Mouse (Mus musculus) embryo, embryonic 10 days (tissue): ENCODE data around the gene Bptf.
"Not testable (repeated sequence)": the region's sequence is repeated elsewhere in the genome, so short reads cannot be mapped to it uniquely, and the experiment has no call there.

Source experiments
- DNase-seq: peaks from one replicate; pipeline ENCODE4 v3.0.0-alpha.2; 2015; ENCODE audit warnings: low spot score

Bptf gene

GRCm38 (mm10) chr11:107046766-107047620, 84.9 kb downstream of the Bptf start:
- DNase-seq, result no peak

DNA sequence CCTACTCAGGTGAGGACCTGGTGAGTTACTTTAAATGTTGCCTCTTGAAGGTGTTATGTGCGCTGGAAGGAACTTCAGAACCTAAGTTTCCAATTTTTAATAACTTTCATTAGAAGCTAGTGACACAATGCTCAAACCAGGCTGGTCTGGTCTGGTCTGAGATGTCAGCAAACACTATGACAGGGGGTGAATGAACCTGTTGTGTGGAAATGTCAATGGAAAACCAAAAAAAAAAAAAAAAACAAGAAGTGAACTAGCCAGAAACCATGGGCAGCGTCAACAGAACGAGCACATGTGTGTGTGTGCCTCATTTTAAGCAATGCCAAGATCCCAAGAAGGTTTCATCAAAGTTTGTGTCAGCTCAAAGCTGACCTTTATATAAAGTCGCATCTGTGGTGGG, 86.4 kb downstream of the Bptf start:
- no peak for DNase-seq

GRCm38 (mm10) chr11:107044321-107044720, 87.6 kb downstream of the Bptf start:
- DNase-seq, result peak; percentile 84

GRCm38 (mm10) chr11:107043361-107043760, 88.6 kb downstream of the Bptf start:
- no peak for DNase-seq

GRCm38 (mm10) chr11:107041396-107041795, 90.5 kb downstream of the Bptf start:
- DNase-seq, result no peak

DNA sequence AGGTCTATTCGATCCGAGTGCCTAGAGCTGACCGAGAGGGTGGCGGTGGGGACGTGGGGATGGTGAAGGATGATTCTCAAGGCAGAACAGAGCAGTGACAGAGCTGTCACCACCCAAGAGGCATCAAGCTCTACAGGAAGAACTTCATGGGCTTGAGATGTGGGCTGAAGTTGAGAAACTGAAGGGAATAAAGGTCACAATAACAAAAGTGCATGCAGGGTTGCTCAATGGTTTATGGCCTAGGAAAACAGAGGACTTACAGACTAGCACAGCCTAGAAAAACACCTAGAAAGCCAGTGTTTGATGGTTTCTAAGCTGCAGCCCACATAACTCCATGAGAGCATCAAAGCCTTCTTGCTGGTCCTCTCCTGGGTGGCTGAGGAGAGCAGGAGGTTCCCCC, 92.5 kb downstream of the Bptf start:
- DNase-seq, result no peak

DNA sequence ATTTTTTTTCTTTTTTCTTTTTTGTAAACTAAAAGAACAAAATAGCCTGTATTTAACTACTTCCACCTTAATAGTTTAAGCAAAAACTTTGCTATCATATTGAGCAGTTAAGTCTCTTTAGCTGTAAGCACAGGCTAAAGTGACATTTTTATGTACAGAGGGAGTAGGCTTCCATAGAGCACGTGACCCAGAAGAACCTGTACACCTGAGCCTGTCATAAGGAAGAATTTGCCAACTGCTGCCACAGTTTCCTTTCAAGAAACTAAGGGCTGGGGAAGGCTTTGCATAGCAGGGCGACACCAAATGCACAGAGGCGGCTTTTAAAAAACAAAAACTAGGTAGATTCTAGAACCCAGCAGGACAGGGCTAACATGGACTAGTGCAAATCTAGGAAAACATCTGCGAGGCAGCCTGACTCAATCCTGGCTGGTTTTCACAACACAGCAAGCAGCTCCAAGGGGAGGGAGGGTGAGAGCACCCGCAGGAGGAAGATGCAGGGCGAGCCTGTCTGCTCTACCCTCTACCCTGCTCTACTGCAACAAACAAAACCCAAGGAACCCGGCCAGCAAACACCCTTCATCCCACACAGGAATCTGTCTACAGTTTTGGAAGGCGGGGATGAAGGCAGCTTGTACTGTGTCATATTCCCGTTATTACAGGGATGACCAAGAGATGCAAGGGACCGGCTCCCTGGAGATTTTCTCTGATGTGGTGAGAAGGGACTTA, 97.7 kb downstream of the Bptf start:
- DNase-seq, result no peak

- no peak for DNase-seq
These were observed 100.3 kb downstream of the Bptf start for GRCm38 (mm10) chr11:107031635-107032034.

- DNase-seq, result no peak
These were observed 102.4 kb downstream of the Bptf start for GRCm38 (mm10) chr11:107029536-107029935.

DNA sequence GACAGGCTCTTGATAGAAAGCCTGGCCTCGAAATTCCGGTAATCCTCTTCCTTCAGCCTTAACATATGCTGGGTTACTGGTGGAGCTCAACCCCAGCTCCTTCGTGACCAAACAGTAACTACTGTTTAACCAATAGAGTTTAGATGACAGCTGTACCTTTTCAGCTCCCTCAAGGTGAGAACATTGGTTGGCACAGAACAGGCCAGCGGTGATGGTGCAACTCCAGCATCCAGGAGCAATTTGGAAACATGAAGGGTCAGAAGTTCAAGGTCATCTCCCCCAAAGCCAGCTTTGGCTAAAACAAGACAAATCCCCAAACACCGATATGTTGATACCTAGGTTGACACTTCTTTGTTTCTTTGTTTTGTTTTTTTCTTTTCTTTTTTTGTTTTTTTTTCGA, 103.2 kb downstream of the Bptf start:
- no peak for DNase-seq

GRCm38 (mm10) chr11:107028275-107028618, 103.7 kb downstream of the Bptf start:
- no peak for DNase-seq

DNA sequence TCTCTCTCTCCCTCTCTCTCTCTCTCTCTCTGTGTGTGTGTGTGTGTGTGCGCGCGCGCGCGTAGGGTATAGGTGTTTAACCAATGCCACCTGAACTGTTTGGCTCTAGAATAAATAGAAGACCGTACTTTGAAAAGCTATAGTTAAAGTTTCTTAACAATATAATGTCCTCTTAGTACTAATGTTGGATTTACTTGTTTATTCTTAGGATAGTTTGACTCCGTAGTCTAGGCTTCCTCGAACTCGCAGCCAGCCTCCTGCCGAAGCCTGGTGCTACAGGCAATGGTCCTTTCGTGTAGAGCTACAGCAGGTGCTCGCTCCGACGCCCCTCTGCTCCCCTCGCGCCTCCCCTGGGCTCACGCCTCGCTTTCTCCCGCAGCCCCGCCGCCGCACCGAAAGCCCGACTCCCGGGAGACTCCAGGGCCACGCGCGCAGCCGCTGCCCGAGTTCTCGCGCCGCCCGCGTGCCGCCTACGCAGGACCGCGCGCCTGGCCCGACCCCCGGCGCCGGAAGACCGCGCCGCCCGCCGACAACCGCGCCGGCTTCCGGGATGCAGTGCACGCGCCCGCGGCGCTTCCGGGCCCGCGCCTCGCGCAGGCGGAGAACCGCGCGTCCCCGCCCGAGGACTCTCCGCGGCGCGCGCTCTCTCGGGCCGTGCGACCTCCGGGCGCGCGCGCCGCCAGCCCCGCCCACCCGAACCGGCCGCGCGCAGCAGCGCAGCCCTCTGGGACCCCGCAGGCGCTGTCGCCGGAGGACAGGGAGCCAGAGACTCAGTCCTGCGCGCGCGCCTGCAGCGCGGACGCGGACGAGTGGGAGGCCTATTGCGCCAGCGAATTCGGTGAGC, 104.3 kb downstream of the Bptf start:
- DNase-seq, result peak; percentile 90

DNA sequence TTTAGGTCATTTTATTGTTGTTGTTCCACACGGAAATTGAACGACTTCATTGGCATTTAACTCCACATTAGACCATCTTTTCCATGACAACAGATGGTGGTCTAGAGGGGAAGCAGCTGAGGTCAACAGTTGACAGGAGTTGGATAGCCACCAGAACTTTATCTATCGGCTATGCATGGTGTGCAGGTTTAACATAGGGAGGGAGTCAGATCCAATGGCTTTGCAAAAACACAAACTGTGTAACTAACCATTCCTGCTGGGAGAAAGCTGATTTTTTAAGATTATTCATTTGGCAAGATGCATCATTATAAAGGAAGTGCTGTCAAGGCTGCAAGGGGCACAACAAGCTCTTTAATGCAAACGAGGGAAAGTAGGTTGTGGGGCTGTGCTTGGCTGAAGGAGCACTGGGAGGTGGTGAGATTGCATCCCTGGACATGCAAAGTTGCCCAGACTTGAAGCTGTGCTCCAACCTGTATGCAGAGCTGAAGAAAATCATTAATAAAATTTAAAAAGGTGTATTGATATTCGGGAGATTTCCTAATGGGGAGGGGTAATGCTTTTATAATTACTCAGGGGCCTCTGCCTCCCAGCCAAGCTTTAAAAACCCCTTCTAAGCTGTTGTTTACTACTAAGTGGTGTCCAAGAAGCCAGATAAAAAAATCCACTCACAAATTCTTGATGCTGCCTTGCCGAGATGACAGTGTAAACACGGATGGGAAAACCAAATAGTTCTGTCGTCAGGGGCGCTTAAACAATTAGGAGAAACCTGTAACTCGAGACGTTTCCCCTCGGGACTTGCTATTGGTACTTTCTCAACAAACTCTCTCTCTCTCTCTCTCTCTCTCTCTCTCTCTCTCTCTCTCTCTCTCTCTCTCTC, 105.1 kb downstream of the Bptf start:
- peak; percentile 45 for DNase-seq

- peak; percentile 54 for DNase-seq
These were observed 106.3 kb downstream of the Bptf start, which contains the start of gene 1810010H24Rik for GRCm38 (mm10) chr11:107025411-107026321. TSS of gene 1810010H24Rik (plus strand) at chr11:107025681.

DNA sequence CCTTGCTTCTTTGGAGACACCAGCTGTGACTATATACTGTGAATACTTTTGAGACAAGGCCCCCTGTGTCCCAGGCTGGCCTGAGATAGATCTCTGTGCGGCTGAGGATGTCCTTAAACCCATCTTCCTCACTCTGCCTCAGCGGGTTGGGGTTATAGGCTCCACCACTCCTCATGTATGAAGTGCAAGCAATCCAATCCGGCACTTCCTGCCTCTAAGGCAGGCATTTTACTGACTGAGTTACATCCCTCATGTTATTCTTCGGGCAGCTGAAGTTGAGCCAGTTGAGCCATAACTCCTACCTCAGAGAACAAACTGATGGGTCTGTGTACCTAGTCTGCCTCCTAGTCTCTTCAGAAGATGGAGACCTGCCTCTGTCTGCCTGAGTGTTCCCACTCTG, 107.5 kb downstream of the Bptf start:
- DNase-seq, result no peak

- no peak for DNase-seq
These were observed 109.8 kb downstream of the Bptf start for GRCm38 (mm10) chr11:107022050-107022683.

DNA sequence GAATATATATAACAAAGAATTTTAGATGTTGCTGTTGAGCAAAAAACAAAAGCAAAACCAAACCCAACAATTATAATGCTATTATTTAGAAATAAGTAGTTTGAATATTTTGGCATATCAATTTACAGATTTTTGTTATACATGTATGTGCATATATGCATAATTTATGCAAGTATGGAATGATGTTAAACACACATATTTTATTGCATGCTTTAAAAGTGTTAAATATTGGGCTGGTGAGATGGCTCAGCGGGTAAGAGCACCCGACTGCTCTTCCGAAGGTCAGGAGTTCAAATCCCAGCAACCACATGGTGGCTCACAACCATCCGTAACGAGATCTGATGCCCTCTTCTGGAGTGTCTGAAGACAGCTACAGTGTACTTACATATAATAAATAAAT, 112.2 kb downstream of the Bptf start:
- DNase-seq, result not testable (repeated sequence)

DNA sequence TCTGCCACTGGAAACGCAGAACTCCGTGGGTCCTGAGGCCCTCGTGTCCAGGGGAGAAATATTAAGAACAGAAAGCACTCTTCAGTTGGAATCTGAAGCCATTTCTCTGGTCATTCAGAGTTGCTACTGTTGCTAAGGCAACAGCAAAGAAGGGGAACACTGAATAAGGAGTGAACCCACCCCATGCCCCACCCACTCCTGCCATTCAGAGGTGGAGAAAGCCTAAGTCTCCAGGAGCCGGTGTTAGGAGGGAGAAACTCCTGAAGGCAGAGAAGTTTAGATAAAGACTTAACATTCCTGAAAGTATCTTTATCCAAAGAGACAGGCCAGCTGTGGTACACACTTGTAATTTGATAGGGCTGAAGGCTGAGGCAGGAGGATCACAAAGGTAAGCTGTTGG, 112.6 kb downstream of the Bptf start:
- no peak for DNase-seq

GRCm38 (mm10) chr11:107018606-107019005, 113.3 kb downstream of the Bptf start:
- DNase-seq, result peak; percentile 49

- DNase-seq, result no peak
These were observed 114.5 kb downstream of the Bptf start for GRCm38 (mm10) chr11:107017339-107017886.
